Mouse (Mus musculus) hindbrain, postnatal 0 days (tissue): ENCODE measurements around the gene Cadps2. TPM values are rescaled to one million over a fixed set of nuclear protein-coding genes. Genes with fewer than 3 reads are reported as not detected.
A peak's percentile ranks its signal among the peaks of the same experiment; 100 is the strongest.

Experiments used
- ATAC-seq: fragments of 200-750 bp; cut with Nextera tagmentation; 2 replicates; pipeline ENCODE4 v1.8.0; 2017; ENCODE audit warnings: mild to moderate bottlenecking, moderate TSS enrichment, moderate library complexity
- DNase-seq: peaks from one replicate; pipeline ENCODE4 v3.0.0-alpha.2; 2015; ENCODE audit warnings: low spot score
- H3K27ac ChIP-seq: fragments of 300-500 bp; sonication (generic); 2 replicates; pipeline ENCODE4 v1.5.1; 2014; ENCODE audit warnings: mild to moderate bottlenecking
- H3K27me3 ChIP-seq: fragments of 300-500 bp; sonication (generic); 2 replicates; pipeline ENCODE4 v1.6.1; 2014; ENCODE audit warnings: low read length, mixed read lengths; ENCODE audit not compliant: insufficient read depth
- H3K36me3 ChIP-seq: fragments of 300-500 bp; sonication (generic); 2 replicates; pipeline ENCODE4 v1.6.1; 2014; ENCODE audit warnings: low read length, mixed read lengths; ENCODE audit not compliant: insufficient read depth
- H3K4me1 ChIP-seq: fragments of 300-500 bp; sonication (generic); 2 replicates; pipeline ENCODE4 v1.6.1; 2014; ENCODE audit warnings: antibody characterized with exemption, low read length, mixed read lengths; ENCODE audit not compliant: insufficient read depth
- H3K4me2 ChIP-seq: fragments of 300-500 bp; sonication (generic); 2 replicates; pipeline ENCODE4 v1.6.1; 2014; ENCODE audit warnings: low read depth, mild to moderate bottlenecking, low read length, moderate library complexity, mixed read lengths
- H3K4me3 ChIP-seq: fragments of 300-500 bp; sonication (generic); 2 replicates; pipeline ENCODE4 v1.5.1; 2014; ENCODE audit warnings: low read length
- H3K9ac ChIP-seq: fragments of 300-500 bp; sonication (generic); replicated peaks from 2 replicates; pipeline ENCODE4 v1.6.1; 2014; ENCODE audit warnings: mild to moderate bottlenecking, low read length, moderate library complexity, mixed read lengths
- H3K9me3 ChIP-seq: fragments of 300-500 bp; sonication (generic); 2 replicates; pipeline ENCODE4 v1.6.1; 2016; ENCODE audit warnings: low read length, mixed read lengths
- CTCF ChIP-seq: IDR thresholded peaks from 2 replicates; pipeline ENCODE4 v1.5.1; 2016; ENCODE audit warnings: antibody characterized with exemption, control low read depth, low read depth
- WGBS: fragments of 180-500 bp; shearing (Covaris S2); extraction: QIAGEN DNeasy Blood & Tissue Kit; methylation state at CpG from one replicate; pipeline ENCODE4 v1.1.7; 2014; 5-methylcytosine and 5-hydroxymethylcytosine counted together
- polyA plus RNA-seq: library from polyadenylated mRNA; unstranded; fragments of >200 nt; fragmentation: Nextera tagmentation; extraction: Ambion mirVana; gene quantifications from 2 replicates; pipeline ENCODE4 v1.2.1, GENCODE M21; 2015
- total RNA-seq: library from RNA; depleted of rRNA; stranded (reverse); fragments of >200 nt; gene quantifications from 2 replicates; pipeline ENCODE4 v1.2.3, GENCODE M21; 2014

Gene Cadps2
- total and polyA plus RNA-seq, 2 experiments from 2014 or later: 15.9 to 57.5 TPM

DNA sequence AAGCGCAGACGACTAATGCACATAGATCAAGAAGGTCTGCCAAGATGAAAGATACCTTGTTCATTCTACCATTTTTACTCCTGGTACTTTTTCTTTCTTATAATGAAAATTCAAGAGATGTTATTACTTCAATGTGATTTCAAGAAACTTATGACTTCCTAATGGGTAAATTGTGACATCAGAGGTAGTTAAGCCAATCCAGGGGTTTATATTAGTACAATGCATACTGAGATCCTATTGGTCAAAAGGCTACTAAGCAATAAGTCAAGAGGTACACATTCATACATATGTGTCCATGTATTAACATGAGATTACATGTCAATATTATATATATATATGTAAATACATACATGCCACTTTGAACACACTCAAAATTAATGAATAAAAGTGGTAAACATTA is 184.2 kb downstream of the Cadps2 start, which contains the start of gene Rnf148:
Gene Rnf148, minus strand, starts transcription at position 101 of the 400 bp plus-strand sequence.
- Histone ChIP-seq H3K9ac (no peak within 1 kb of the TSS), H3K36me3 (no peaks in the 10 kb centered on the region), H3K4me1 (no peaks in the 10 kb centered on the region), H3K27ac (no peak within 1 kb of the TSS), H3K4me3 (no peak within 1 kb of the TSS), H3K9me3 (no peaks in the 10 kb centered on the region), H3K27me3 (no peaks in the 10 kb centered on the region), H3K4me2 (no peak within 1 kb of the TSS)
- 85% methylated on average over 2 of the region's 2 CpGs for WGBS
- no peak for ATAC-seq
- TF ChIP-seq CTCF: no peak
- no peak for DNase-seq

DNA sequence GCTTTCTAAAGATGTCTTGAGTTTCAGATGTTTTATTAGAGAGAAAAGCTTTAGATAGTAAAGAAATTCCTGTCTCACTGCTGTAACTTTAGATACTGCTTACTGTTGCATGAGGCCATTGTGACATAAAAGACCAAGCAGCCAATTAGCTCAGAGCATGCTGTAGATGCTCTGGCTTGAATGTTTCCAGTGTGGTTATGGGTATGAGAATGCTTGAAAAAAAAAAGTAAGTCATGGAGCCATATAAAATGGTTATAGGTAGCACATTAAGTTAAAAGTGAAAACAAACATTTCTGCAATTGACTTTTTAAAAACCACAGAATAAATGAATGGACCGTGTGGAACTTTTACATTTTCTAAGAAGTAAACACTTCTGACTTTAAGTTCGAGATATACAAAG is 189.0 kb downstream of the Cadps2 start, which contains the start of gene Rnf133:
Gene Rnf133, minus strand, starts transcription at position 101 of the 400 bp plus-strand sequence.
- no peak for TF ChIP-seq CTCF
- H3K4me1 ChIP-seq: no peaks in the 10 kb centered on the region
- no peaks in the 10 kb centered on the region for H3K36me3 ChIP-seq
- no peak within 1 kb of the TSS for H3K27ac ChIP-seq
- no peak for ATAC-seq
- no peak within 1 kb of the TSS for H3K4me3 ChIP-seq
- no peak within 1 kb of the TSS for H3K4me2 ChIP-seq
- H3K9ac ChIP-seq: no peak within 1 kb of the TSS
- 95% methylated on average over 2 of the region's 2 CpGs for WGBS
- no peaks in the 10 kb centered on the region for H3K27me3 ChIP-seq
- no peaks in the 10 kb centered on the region for H3K9me3 ChIP-seq
- no peak for DNase-seq

DNA sequence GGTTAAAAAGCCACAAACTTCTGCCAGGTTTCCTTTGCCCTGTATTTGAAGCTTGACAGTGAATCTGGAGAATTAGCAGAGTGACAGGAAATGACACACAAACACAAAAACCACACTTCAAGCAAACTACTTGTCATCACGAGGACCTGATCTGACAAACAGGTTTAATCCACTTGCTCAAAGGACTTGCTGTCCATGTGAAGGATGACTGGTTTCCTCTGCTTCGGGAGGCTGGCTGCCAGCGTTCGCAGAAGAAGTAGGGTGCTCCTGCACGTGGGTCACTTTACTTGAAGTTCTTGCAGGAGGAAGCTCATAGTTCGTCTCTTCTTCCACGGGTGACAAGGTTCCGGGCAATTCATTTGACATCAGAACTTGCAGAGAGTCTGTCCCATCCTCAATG is 190.5 kb downstream of the Cadps2 start:
- Histone ChIP-seq H3K4me3 (no peak overlapping the region), H3K27me3 (no peaks in the 10 kb centered on the region), H3K4me1 (no peaks in the 10 kb centered on the region), H3K27ac (no peak overlapping the region), H3K9me3 (no peaks in the 10 kb centered on the region), H3K4me2 (no peak overlapping the region), H3K36me3 (no peaks in the 10 kb centered on the region), H3K9ac (no peak overlapping the region)
- no peak for TF ChIP-seq CTCF
- WGBS: 84% methylated on average over 8 of the region's 8 CpGs
- ATAC-seq (no peak), DNase-seq (no peak)

DNA sequence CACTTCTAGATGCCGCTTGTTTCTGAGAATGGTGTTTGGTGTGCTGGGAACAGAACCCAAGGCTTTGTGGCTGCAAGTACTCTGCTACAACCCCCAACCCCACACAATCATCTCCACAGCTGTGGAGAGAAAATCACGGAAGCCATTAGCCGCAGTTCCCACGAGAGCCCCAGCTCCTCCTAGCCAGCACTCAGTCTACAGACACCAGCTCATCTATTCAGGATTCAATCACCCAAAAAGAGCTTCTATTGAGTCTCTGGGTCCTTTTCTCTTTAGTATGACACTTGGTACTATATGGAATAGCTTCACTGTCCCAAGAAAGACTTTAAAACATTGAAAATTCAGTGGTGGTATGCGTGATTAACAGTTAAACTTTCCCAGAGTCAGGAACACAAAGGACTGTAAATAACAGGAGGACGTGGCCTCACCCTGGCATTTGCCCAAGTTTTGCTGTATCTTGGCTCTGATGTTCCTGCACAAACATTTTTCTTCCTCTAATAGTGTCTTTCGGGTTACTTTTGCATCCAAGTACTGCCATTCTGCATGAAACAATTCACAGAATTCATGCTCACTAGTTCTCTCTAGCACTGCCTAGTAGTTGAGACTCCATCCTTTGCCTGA is 191.5 kb downstream of the Cadps2 start:
- Histone ChIP-seq H3K9me3 (no peaks in the 10 kb centered on the region), H3K27me3 (no peaks in the 10 kb centered on the region), H3K4me1 (no peaks in the 10 kb centered on the region), H3K4me2 (no peak overlapping the region), H3K9ac (no peak overlapping the region), H3K27ac (no peak overlapping the region), H3K36me3 (no peaks in the 10 kb centered on the region), H3K4me3 (no peak overlapping the region)
- DNase-seq (peak; percentile 40), ATAC-seq (no peak)
- TF ChIP-seq CTCF: no peak
- WGBS: 58% methylated on average over 7 of the region's 7 CpGs

DNA sequence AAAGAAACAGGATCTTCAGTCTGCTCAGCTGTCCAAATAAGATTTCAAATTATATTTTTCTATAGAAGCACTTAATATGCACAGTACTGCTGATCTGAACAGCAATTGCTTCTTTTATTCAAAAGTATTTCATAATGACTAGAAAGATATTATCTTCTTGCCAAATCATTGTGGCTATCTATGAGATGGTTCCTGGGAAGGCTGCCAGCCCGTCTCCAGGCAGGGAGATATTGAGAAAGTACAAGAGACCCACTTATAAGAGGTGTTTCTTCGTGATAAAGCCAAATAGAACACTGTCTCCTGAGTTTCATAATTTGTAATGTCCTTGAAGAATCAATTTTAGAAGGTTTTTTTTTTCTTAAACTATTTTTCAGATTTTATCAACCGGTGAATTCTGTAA is 202.1 kb downstream of the Cadps2 start:
- H3K9me3 ChIP-seq: no peaks in the 10 kb centered on the region
- no peak overlapping the region for H3K4me2 ChIP-seq
- DNase-seq (peak; percentile 35), ATAC-seq (no peak)
- no peaks in the 10 kb centered on the region for H3K36me3 ChIP-seq
- 61% methylated on average over 3 of the region's 3 CpGs for WGBS
- no peaks in the 10 kb centered on the region for H3K27me3 ChIP-seq
- H3K4me3 ChIP-seq: no peak overlapping the region
- H3K4me1 ChIP-seq: no peaks in the 10 kb centered on the region
- TF ChIP-seq CTCF: no peak
- no peak overlapping the region for H3K9ac ChIP-seq
- no peak overlapping the region for H3K27ac ChIP-seq

DNA sequence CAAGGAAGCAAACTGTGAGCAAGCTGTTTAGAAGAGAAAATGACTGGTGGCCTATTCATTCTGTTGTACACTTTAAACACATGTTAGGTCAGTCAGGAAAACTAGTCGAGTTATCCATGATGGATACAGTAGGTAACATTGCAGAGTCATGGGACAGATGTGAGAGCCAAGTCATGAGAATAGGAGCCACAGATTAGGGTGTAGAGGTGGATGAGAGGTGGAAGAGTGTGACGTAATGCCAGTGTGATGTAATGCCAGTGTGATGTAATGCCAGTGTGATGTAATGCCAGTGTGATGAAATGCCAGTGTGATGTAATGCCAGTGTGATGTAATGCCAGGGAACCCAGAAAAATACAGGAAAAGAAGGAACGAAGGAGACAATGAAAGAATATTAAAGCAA is 204.0 kb downstream of the Cadps2 start:
- H3K27ac ChIP-seq: no peak overlapping the region
- no peak overlapping the region for H3K4me2 ChIP-seq
- H3K36me3 ChIP-seq: no peaks in the 10 kb centered on the region
- H3K9me3 ChIP-seq: no peaks in the 10 kb centered on the region
- DNase-seq (no peak), ATAC-seq (no peak)
- TF ChIP-seq CTCF: no peak
- no peaks in the 10 kb centered on the region for H3K4me1 ChIP-seq
- no peak overlapping the region for H3K9ac ChIP-seq
- H3K27me3 ChIP-seq: no peaks in the 10 kb centered on the region
- no peak overlapping the region for H3K4me3 ChIP-seq
- 90% methylated on average over 3 of the region's 3 CpGs for WGBS

DNA sequence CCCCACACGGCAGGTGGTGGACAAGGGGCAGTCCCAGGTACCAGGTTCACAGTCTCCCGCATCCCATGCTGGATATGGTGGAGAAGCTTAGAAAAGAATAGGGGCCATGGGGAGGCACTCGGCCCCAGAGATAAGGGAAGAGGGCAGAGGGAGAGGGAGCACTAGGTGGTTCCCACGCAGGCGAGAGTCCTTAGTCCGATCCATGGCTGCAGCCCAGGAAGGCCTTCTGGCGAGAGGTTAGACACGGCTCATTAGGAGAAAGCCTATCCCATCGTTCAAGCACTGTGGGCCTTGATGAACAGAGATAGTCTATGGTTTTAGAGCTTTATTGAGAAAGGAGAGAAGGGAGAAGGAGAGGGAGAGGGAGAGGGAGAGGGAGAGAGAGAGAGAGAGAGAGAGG is 205.2 kb downstream of the Cadps2 start:
- WGBS: 59% methylated on average over 9 of the region's 9 CpGs
- H3K9ac ChIP-seq: no peak overlapping the region
- ATAC-seq: peak; percentile 38; the same call in 1 of the 2 replicates
- H3K4me3 ChIP-seq: no peak overlapping the region
- DNase-seq: no peak
- no peaks in the 10 kb centered on the region for H3K27me3 ChIP-seq
- no peak overlapping the region for H3K4me2 ChIP-seq
- H3K27ac ChIP-seq: no peak overlapping the region
- no peaks in the 10 kb centered on the region for H3K4me1 ChIP-seq
- no peaks in the 10 kb centered on the region for H3K36me3 ChIP-seq
- no peaks in the 10 kb centered on the region for H3K9me3 ChIP-seq
- no peak for TF ChIP-seq CTCF
